In the genomic region with DNA sequence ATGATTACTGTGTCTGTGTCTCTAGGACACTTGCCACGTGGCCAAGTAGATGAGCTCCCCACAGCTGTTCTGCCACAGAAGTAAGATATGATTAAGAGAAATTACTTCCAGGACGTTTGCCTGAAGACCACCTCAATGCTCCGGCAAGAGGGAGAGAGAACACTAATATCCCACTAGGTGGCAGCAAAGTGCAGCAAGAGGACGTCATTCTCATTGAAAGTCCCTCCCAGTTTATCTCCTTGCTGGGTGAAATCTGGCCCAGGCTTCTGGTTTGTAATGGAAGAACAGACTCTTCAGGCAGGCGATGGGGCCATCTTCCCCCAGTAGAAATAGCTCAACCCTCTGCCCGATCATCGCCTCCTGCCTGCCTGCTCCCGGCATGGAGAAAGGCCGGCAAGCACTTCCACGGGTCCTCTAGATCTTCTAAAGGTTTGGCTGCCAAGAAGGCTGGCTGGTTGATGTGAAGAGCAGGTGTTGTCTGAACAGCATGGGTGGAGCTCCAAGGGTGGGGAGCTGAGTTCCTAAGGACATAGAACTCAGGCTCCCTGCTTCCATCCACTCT, we compare ENCODE assay signal across 8 mouse cellular contexts. TPM values are rescaled to one million over a fixed set of nuclear protein-coding genes. Genes with fewer than 3 reads are reported as not detected.
DNase-seq lines count a peak whose midpoint lies in the region; ATAC-seq and TF ChIP-seq lines count a peak whose summit lies in the region.

No protein-coding gene starts in this region.

- no peaks in the 10 kb centered on the region for H3K9me3 ChIP-seq in embryonic facial prominence, embryonic 15.5 days (replicated peaks)
- no peaks in the 10 kb centered on the region for H3K9me3 ChIP-seq in heart, embryonic 10.5 days
- H3K9me3 ChIP-seq in kidney, embryonic 14.5 days (ENCODE audit: control insufficient read depth, low read length) = no peaks in the 10 kb centered on the region
- H3K9me3 ChIP-seq in limb, embryonic 14.5 days (ENCODE audit: control insufficient read depth, low read length) = no peaks in the 10 kb centered on the region
- no peaks in the 10 kb centered on the region for H3K9me3 ChIP-seq in stomach, embryonic 14.5 days (ENCODE audit: control insufficient read depth, low read depth, low read length)

- no peak overlapping the region for H3K9ac ChIP-seq in embryonic facial prominence, embryonic 15.5 days
- peak overlapping the region; percentile 28; the same call in 1 of the 2 replicates for H3K9ac ChIP-seq in kidney, embryonic 14.5 days (ENCODE audit: low read depth, low read length)
- no peak overlapping the region for H3K9ac ChIP-seq in limb, embryonic 14.5 days (ENCODE audit: low read depth, low read length, severe bottlenecking)
- no peak overlapping the region for H3K9ac ChIP-seq in stomach, embryonic 14.5 days (replicated peaks; ENCODE audit: low read depth, low read length)

- H3K4me3 ChIP-seq in C2C12 (ENCODE audit: insufficient read depth, poor library complexity, severe bottlenecking) = no peak overlapping the region
- no peak overlapping the region for H3K4me3 ChIP-seq in bone marrow macrophage, adult 2 months (ENCODE audit: insufficient read depth, low read length)
- H3K4me3 ChIP-seq in embryonic facial prominence, embryonic 15.5 days (replicated peaks) = peak overlapping the region; percentile 24
- peak overlapping the region; percentile 33; the same call in 1 of the 2 replicates for H3K4me3 ChIP-seq in heart, embryonic 10.5 days
- H3K4me3 ChIP-seq in kidney, embryonic 14.5 days (ENCODE audit: low read length) = peak overlapping the region; percentile 9; the same call in 1 of the 2 replicates
- H3K4me3 ChIP-seq in limb, embryonic 14.5 days (replicated peaks; ENCODE audit: low read length) = no peak overlapping the region
- no peak overlapping the region for H3K4me3 ChIP-seq in myocyte
- no peak overlapping the region for H3K4me3 ChIP-seq in stomach, embryonic 14.5 days (ENCODE audit: low read depth, low read length)

- TF ChIP-seq CTCF in C2C12 (IDR thresholded peaks at IDR 0.05; ENCODE audit: control insufficient read depth, insufficient read depth, insufficient read length) = peak; percentile 56
- TF ChIP-seq CTCF in bone marrow macrophage, adult 2 months (IDR thresholded peaks at IDR 0.05; ENCODE audit: low read depth, low read length) = peak; percentile 42; the same call in 1 of the 2 replicates

- H3ac ChIP-seq in C2C12 (ENCODE audit: control insufficient read depth, insufficient read length, low read depth) = no peak overlapping the region
- H3ac ChIP-seq in myocyte (ENCODE audit: control insufficient read depth, insufficient read length) = no peak overlapping the region

- WGBS in embryonic facial prominence, embryonic 15.5 days = 14% methylated on average over 10 of the region's 10 CpGs
- WGBS in heart, embryonic 10.5 days = 18% methylated on average over 10 of the region's 10 CpGs
- 17% methylated on average over 10 of the region's 10 CpGs for WGBS in kidney, embryonic 14.5 days
- WGBS in limb, embryonic 14.5 days = 13% methylated on average over 10 of the region's 10 CpGs
- 14% methylated on average over 10 of the region's 10 CpGs for WGBS in stomach, embryonic 14.5 days

- H3K4me1 ChIP-seq in bone marrow macrophage, adult 2 months (ENCODE audit: control insufficient read depth, insufficient read depth, low read length) = no peaks in the 10 kb centered on the region
- peaks cover 16% of the 10 kb centered on the region for H3K4me1 ChIP-seq in embryonic facial prominence, embryonic 15.5 days
- peaks cover 17% of the 10 kb centered on the region for H3K4me1 ChIP-seq in heart, embryonic 10.5 days
- H3K4me1 ChIP-seq in kidney, embryonic 14.5 days (ENCODE audit: control insufficient read depth, insufficient read depth, low read length) = peaks cover 15% of the 10 kb centered on the region
- peaks cover 9% of the 10 kb centered on the region; the same call in 1 of the 2 replicates for H3K4me1 ChIP-seq in limb, embryonic 14.5 days (ENCODE audit: control insufficient read depth, insufficient read depth, low read length)
- H3K4me1 ChIP-seq in stomach, embryonic 14.5 days (ENCODE audit: control insufficient read depth, insufficient read depth, low read length) = peaks cover 10% of the 10 kb centered on the region; the same call in 1 of the 2 replicates

- peak; percentile 88 for DNase-seq in heart, embryonic 10.5 days (ENCODE audit: low spot score)
- peak; percentile 94 for DNase-seq in limb, embryonic 14.5 days (ENCODE audit: low spot score)

- TF ChIP-seq POLR2A in bone marrow macrophage, adult 2 months (IDR thresholded peaks at IDR 0.05; ENCODE audit: borderline replicate concordance, low read depth, low read length) = no peak
- TF ChIP-seq POLR2A in limb, embryonic 14.5 days (IDR thresholded peaks at IDR 0.05; ENCODE audit: borderline replicate concordance, extremely low read depth, insufficient read depth, insufficient read length) = no peak
- no peak for TF ChIP-seq POLR2A in myocyte (IDR thresholded peaks at IDR 0.05; ENCODE audit: insufficient read length, low read depth)

- ATAC-seq in embryonic facial prominence, embryonic 15.5 days (ENCODE audit: insufficient number of reproducible peaks, low FRiP score, low TSS enrichment, low read depth) = 0 out of 2 replicates have a peak, but pooled peaks have one; percentile 22
- peak; percentile 58 for ATAC-seq in kidney, embryonic 14.5 days (ENCODE audit: low FRiP score, low TSS enrichment)
- peak; percentile 78 for ATAC-seq in limb, embryonic 14.5 days (ENCODE audit: low FRiP score, low read depth)
- ATAC-seq in stomach, embryonic 14.5 days (ENCODE audit: insufficient number of reproducible peaks, insufficient read depth, low FRiP score, low read depth) = no peak; the same call in 1 of the 2 replicates

- no peaks in the 10 kb centered on the region for H3K36me3 ChIP-seq in C2C12 (ENCODE audit: control insufficient read depth, insufficient read depth)
- H3K36me3 ChIP-seq in embryonic facial prominence, embryonic 15.5 days = no peaks in the 10 kb centered on the region
- H3K36me3 ChIP-seq in heart, embryonic 10.5 days = no peaks in the 10 kb centered on the region
- H3K36me3 ChIP-seq in kidney, embryonic 14.5 days (ENCODE audit: control insufficient read depth, insufficient read depth, low read length) = no peaks in the 10 kb centered on the region
- H3K36me3 ChIP-seq in limb, embryonic 14.5 days (ENCODE audit: control insufficient read depth, insufficient read depth, low read length) = no peaks in the 10 kb centered on the region
- H3K36me3 ChIP-seq in myocyte (ENCODE audit: control insufficient read depth, insufficient read depth) = no peaks in the 10 kb centered on the region
- H3K36me3 ChIP-seq in stomach, embryonic 14.5 days (ENCODE audit: control insufficient read depth, insufficient read depth, low read length) = no peaks in the 10 kb centered on the region

- H3K79me3 ChIP-seq in C2C12 (ENCODE audit: low read depth) = no peaks in the 10 kb centered on the region

- peak overlapping the region; percentile 47 for H3K4me2 ChIP-seq in embryonic facial prominence, embryonic 15.5 days (replicated peaks)
- peak overlapping the region; percentile 35 for H3K4me2 ChIP-seq in kidney, embryonic 14.5 days (replicated peaks; ENCODE audit: low read depth, low read length)
- H3K4me2 ChIP-seq in limb, embryonic 14.5 days (replicated peaks; ENCODE audit: low read depth, low read length, severe bottlenecking) = peak overlapping the region; percentile 37; the same call in 1 of the 2 replicates
- H3K4me2 ChIP-seq in myocyte (ENCODE audit: low read depth) = peak overlapping the region; percentile 75
- peak overlapping the region; percentile 29; the same call in 1 of the 2 replicates for H3K4me2 ChIP-seq in stomach, embryonic 14.5 days (replicated peaks; ENCODE audit: low read depth, low read length)

- H3K27me3 ChIP-seq in C2C12 (ENCODE audit: control insufficient read depth, insufficient read depth, insufficient read length) (no peaks in the 10 kb centered on the region), myocyte (ENCODE audit: control insufficient read depth, insufficient read depth, insufficient read length) (no peaks in the 10 kb centered on the region)
- H3K27me3 ChIP-seq in embryonic facial prominence, embryonic 15.5 days = no peaks in the 10 kb centered on the region
- H3K27me3 ChIP-seq in heart, embryonic 10.5 days (ENCODE audit: insufficient read depth, poor library complexity, severe bottlenecking) = no peaks in the 10 kb centered on the region
- no peaks in the 10 kb centered on the region for H3K27me3 ChIP-seq in kidney, embryonic 14.5 days (ENCODE audit: control insufficient read depth, insufficient read depth, low read length)
- H3K27me3 ChIP-seq in limb, embryonic 14.5 days (ENCODE audit: control insufficient read depth, insufficient read depth, low read length) = no peaks in the 10 kb centered on the region
- H3K27me3 ChIP-seq in stomach, embryonic 14.5 days (ENCODE audit: control insufficient read depth, insufficient read depth, low read length) = no peaks in the 10 kb centered on the region

- H3K79me2 ChIP-seq in C2C12 (ENCODE audit: control insufficient read depth, insufficient read depth) (no peaks in the 10 kb centered on the region), myocyte (ENCODE audit: control insufficient read depth, insufficient read depth) (no peaks in the 10 kb centered on the region)

- no peak overlapping the region for H3K27ac ChIP-seq in bone marrow macrophage, adult 2 months (ENCODE audit: insufficient read depth, low read depth, low read length)
- H3K27ac ChIP-seq in embryonic facial prominence, embryonic 15.5 days (replicated peaks) = peak overlapping the region; percentile 71
- H3K27ac ChIP-seq in heart, embryonic 10.5 days = peak overlapping the region; percentile 79
- H3K27ac ChIP-seq in kidney, embryonic 14.5 days (ENCODE audit: low read depth, low read length) = peak overlapping the region; percentile 87
- H3K27ac ChIP-seq in limb, embryonic 14.5 days (replicated peaks; ENCODE audit: low read depth, low read length) = peak overlapping the region; percentile 58; the same call in 1 of the 2 replicates
- no peak overlapping the region for H3K27ac ChIP-seq in stomach, embryonic 14.5 days (ENCODE audit: low read length)

RNA-seq across cellular contexts. Expression of a gene that starts 27.3 kb away (rescaled TPM):
- polyA plus RNA-seq in C2C12 (2012; fragmentation: generic; extraction: Trizol) (2.1 TPM), myocyte (2012; fragmentation: generic; extraction: Trizol) (2.6 TPM)
- polyA plus RNA-seq in bone marrow macrophage, adult 2 months (2012; ENCODE audit: insufficient read depth, insufficient read length, missing spikeins) = 6.4 and 7.9 TPM in 2 replicates
- 9.4 and 11.1 TPM in 2 replicates for polyA plus RNA-seq in embryonic facial prominence, embryonic 15.5 days (2015; fragmentation: Nextera tagmentation; extraction: Ambion mirVana)
- polyA plus RNA-seq in heart, embryonic 10.5 days (2016; fragmentation: Nextera tagmentation; extraction: Ambion mirVana) = 12.4 and 14.4 TPM in 2 replicates
- polyA plus RNA-seq in kidney, embryonic 14.5 days (2014; fragmentation: Nextera tagmentation; extraction: Ambion mirVana) = 12.6 and 13.9 TPM in 2 replicates
- polyA plus RNA-seq in limb, embryonic 14.5 days (2012; rRNA removed) = 5.1 and 6.1 TPM in 2 replicates
- 8.2 and 9.4 TPM in 2 replicates for polyA plus RNA-seq in limb, embryonic 14.5 days (2014; fragmentation: Nextera tagmentation; extraction: Ambion mirVana)
- polyA plus RNA-seq in stomach, embryonic 14.5 days (2014; fragmentation: Nextera tagmentation; extraction: Ambion mirVana) = 11.7 and 12.4 TPM in 2 replicates

RNA-seq across cellular contexts. Expression of a gene that starts 27.5 kb away (rescaled TPM):
- 2.5 TPM for polyA plus RNA-seq in C2C12 (2012; fragmentation: generic; extraction: Trizol)
- polyA plus RNA-seq in bone marrow macrophage, adult 2 months (2012; ENCODE audit: insufficient read depth, insufficient read length, missing spikeins) = 10.2 and 13.1 TPM in 2 replicates
- polyA plus RNA-seq in embryonic facial prominence, embryonic 15.5 days (2015; fragmentation: Nextera tagmentation; extraction: Ambion mirVana) = 13.1 and 13.9 TPM in 2 replicates
- 9.5 and 10.2 TPM in 2 replicates for polyA plus RNA-seq in heart, embryonic 10.5 days (2016; fragmentation: Nextera tagmentation; extraction: Ambion mirVana)
- polyA plus RNA-seq in kidney, embryonic 14.5 days (2014; fragmentation: Nextera tagmentation; extraction: Ambion mirVana) = 16.4 and 20.4 TPM in 2 replicates
- polyA plus RNA-seq in limb, embryonic 14.5 days (2012; rRNA removed) = 13.6 and 13.9 TPM in 2 replicates
- 19.2 and 20.5 TPM in 2 replicates for polyA plus RNA-seq in limb, embryonic 14.5 days (2014; fragmentation: Nextera tagmentation; extraction: Ambion mirVana)
- 3.5 TPM for polyA plus RNA-seq in myocyte (2012; fragmentation: generic; extraction: Trizol)
- 18.9 and 19.8 TPM in 2 replicates for polyA plus RNA-seq in stomach, embryonic 14.5 days (2014; fragmentation: Nextera tagmentation; extraction: Ambion mirVana)

RNA-seq across cellular contexts. Expression of a gene that starts 43.2 kb away (rescaled TPM):
- polyA plus RNA-seq in C2C12 (2012; fragmentation: generic; extraction: Trizol) = 1.8 TPM
- polyA plus RNA-seq in bone marrow macrophage, adult 2 months (2012; ENCODE audit: insufficient read depth, insufficient read length, missing spikeins) = not detected in 2 replicates
- polyA plus RNA-seq in embryonic facial prominence, embryonic 15.5 days (2015; fragmentation: Nextera tagmentation; extraction: Ambion mirVana) = 6.6 and 7.6 TPM in 2 replicates
- polyA plus RNA-seq in heart, embryonic 10.5 days (2016; fragmentation: Nextera tagmentation; extraction: Ambion mirVana) = 0.10 and 0.18 TPM in 2 replicates
- polyA plus RNA-seq in kidney, embryonic 14.5 days (2014; fragmentation: Nextera tagmentation; extraction: Ambion mirVana) = 0.66 TPM in 2 replicates
- 10.5 and 11.7 TPM in 2 replicates for polyA plus RNA-seq in limb, embryonic 14.5 days (2012; rRNA removed)
- polyA plus RNA-seq in limb, embryonic 14.5 days (2014; fragmentation: Nextera tagmentation; extraction: Ambion mirVana) = 1.6 and 3.1 TPM in 2 replicates
- 1.5 TPM for polyA plus RNA-seq in myocyte (2012; fragmentation: generic; extraction: Trizol)
- polyA plus RNA-seq in stomach, embryonic 14.5 days (2014; fragmentation: Nextera tagmentation; extraction: Ambion mirVana) = 1.1 and 1.5 TPM in 2 replicates

Comparison
In these comparisons a context has a peak if more than half of its experiments do, and no peak if none do; other contexts are left out.
1. H3K4me3 ChIP-seq: peak in embryonic facial prominence, embryonic 15.5 days (single experiment), heart, embryonic 10.5 days (single experiment) and kidney, embryonic 14.5 days (single experiment); none in C2C12 (single experiment), bone marrow macrophage, adult 2 months (single experiment), limb, embryonic 14.5 days (single experiment), myocyte (single experiment) and stomach, embryonic 14.5 days (single experiment).
2. H3K27ac ChIP-seq: peak in embryonic facial prominence, embryonic 15.5 days (single experiment), heart, embryonic 10.5 days (single experiment), kidney, embryonic 14.5 days (single experiment) and limb, embryonic 14.5 days (single experiment); none in bone marrow macrophage, adult 2 months (single experiment) and stomach, embryonic 14.5 days (single experiment).
3. Peak in every context shown above with its lines, with median percentiles within 50 percentile points of each other: H3K4me2 ChIP-seq.